Mouse (Mus musculus): Measurements from ENCODE around the gene Cutal. TPM values are rescaled to one million over a fixed set of nuclear protein-coding genes. Genes with fewer than 3 reads are reported as not detected.

Gene Cutal
- total RNA-seq, 2 experiments from 2014 or later: 0.48 to 1.2 TPM

GRCm38 (mm10) chr2:34914069-34914822, 40.0 kb downstream of the Cutal start:
- DNase-seq (ENCODE audit: low spot score in 2 of 2): peak; percentile 30 to 51

DNA sequence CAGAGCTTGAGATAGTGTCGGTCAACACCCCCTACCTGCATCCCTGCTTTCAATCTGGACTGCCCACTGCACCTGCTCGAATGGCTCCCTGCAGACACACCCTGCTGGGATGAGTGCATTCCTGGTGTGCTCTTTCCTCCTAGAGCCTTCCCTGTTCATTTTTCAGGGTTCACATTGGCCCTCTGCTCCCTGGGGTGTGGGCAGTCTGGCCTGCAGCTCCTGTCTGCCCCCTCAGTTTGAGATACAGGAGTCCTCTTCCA, 40.6 kb downstream of the Cutal start:
- no peak for DNase-seq (ENCODE audit: low spot score in 2 of 2)

GRCm38 (mm10) chr2:34915103-34915502, 40.9 kb downstream of the Cutal start:
- DNase-seq (ENCODE audit: low spot score in 2 of 2): no peak

- no peak for DNase-seq (ENCODE audit: low spot score in 2 of 2)
Observed at GRCm38 (mm10) chr2:34920144-34920543, 45.9 kb downstream of the Cutal start.

DNA sequence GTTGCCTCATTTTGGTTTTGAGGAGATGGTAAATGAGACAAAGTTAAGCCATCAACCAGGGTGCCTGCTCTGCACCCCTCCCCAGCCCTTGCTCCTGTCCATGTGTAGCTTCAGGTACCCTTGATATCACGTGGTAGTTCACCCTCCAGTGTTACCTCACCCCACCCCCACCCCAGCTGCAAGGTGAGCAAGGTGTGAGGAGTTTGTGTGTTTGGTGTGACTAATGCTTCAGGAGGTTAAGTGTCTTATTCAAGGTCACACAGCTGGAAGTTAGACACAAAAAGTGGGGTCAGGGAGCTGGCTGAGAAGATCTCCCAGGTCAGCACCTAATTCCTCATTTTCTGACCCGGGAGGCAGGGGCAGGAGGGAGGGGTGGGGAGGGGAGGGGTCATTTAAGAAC, 48.5 kb downstream of the Cutal start:
- DNase-seq (ENCODE audit: low spot score in 2 of 2): no peak

DNA sequence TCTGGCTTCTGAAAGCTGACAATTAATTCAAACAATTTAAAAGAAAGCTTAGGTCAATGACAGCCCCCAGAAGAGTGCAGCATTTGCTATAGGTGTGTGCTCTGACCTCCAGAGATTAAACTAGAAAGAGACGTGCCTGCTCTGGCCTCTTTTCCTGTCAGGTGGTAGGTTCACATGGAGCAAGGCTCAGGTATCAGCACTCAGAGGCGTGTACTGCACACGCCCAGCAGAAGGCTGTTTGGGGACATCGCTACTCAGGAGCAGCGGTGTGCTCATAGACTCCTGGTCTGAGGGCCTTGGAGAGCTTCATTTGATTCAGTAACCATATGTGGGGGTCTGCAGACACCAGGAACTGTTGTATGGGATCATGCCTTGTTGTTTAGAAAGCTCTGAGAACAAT, 53.1 kb downstream of the Cutal start:
- DNase-seq (ENCODE audit: low spot score in 2 of 2): no peak

- DNase-seq (ENCODE audit: low spot score in 2 of 2): no peak
Observed at GRCm38 (mm10) chr2:34937460-34937859, 63.3 kb downstream of the Cutal start.

DNA sequence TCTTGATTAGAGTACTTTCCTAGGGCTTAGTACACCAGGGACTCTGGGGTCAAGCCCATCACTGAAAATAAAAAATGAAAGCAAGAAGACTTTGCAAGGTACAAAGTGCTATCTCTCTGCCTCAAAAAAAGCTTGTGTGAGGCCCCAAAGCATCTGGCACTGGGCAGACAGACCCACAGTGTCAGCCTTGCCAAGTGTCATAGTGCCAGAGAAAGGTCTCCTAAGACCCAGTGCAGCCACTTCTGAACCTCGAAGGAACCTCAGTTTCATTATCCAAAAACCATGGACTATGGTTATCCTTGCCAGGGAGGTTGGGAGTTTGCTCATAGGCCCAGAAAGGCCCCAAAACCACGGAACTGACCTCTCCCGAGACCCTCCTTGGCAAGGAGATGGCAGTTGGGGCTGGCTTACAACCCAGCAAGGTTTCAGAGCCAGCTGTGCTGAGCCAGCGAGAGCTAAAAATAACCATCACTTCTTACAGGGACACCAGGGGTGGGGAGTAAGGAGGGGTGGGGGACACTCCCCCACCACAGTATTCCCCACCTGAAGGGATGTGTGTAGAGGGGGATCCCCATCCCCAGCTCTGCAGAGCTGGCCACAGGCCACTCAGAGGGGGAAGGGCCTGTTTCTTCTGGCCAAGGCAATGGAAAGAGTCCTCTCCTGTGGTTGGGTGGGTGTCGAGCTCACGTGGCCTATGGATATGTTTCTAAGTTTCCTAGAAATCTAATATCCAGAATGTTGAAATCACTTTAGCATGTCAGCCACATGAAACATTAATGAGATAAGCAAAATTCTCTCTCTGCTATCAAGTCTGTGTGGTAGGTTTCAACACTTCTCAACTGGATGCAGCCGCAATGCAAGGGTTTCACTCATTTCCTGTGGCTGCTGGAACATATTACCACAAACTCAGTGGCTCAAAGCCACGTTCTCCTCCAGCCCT, 64.3 kb downstream of the Cutal start:
- no peak for DNase-seq (ENCODE audit: low spot score in 2 of 2)

DNA sequence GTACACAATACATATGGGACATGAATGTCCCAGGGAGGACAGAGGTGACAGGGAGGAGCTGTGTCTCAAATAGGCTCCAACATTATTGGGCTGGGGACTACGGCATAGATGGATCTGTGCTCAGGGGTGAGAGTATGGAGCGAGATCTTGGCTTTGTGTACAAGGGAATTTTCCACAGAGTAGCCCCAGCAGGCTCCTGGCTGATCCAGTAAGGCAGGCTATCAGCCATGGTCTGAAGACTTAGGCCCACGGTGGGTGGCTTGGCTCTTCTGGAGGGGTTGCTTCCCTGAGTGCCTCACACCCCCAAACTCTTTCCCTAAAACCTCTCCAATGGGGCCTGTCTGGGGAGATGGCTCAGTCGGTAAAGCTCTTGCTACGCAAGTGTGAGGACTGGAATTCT, 66.0 kb downstream of the Cutal start:
- no peak for DNase-seq (ENCODE audit: low spot score in 2 of 2)

DNA sequence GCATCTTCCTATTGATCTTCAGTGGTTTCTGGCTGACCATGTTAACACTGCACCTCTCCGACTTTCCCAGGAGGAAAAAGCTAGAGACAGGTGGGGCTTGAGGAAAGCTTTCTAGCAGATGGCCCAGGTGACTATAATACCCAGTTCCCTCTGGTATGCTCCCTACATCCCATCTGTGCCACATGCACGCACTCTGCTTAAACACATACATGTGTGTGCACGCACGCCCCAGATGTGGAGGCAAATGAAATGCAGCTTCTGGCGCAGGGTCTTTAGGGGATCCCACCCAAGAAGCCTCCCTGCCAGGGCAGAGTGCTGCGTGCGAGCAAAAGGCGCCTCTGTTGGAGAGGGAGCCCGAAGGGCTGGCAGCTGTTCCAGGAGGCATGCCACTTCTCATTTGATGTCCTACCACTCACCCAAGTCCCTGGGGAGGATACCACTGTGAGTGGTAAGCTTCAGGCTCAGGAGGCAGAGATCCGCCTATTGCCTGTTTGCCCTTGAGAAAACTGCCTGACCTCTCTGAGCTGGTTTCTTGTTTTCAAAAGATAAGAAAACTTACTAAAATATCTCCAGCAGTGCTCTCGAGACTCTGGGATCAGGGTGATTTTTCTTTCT, 67.0 kb downstream of the Cutal start:
- DNase-seq (ENCODE audit: low spot score in 2 of 2): no peak

Other genes with a start within 250 kb of the Cutal start
- 100 to 1,000 TPM in 1 of 2 experiments, 10 to 100 TPM in 1; 99.5 to 103 TPM for gene Gapvd1, start 119.2 kb upstream of the Cutal start, total RNA-seq (2021)
- 100 to 1,000 TPM; 382 to 385 TPM for gene Hspa5, start 102.4 kb upstream of the Cutal start, total RNA-seq (2021)
- 10 to 100 TPM; 31.3 to 34.5 TPM for gene Rabepk, start 74.5 kb upstream of the Cutal start, total RNA-seq (2021)
- 10 to 100 TPM; 76.8 to 80.0 TPM for gene Fbxw2, start 48.1 kb upstream of the Cutal start, total RNA-seq (2021)
- gene Gm34653, start 41.4 kb upstream of the Cutal start, total RNA-seq (2021): not detected
- gene Psmd5, start 572 bp downstream of the Cutal start, total RNA-seq (2021): 10 to 100 TPM; 39.4 to 41.4 TPM
- gene Phf19, start 39.6 kb downstream of the Cutal start, total RNA-seq (2021): under 1 TPM; 0.87 to 0.99 TPM
- gene Traf1, start 87.4 kb downstream of the Cutal start, total RNA-seq (2021): 1 to 10 TPM; 4.5 to 6.2 TPM
- under 1 TPM in 1 of 2 experiments, not detected in 1; 0.41 TPM for gene Hc, start 187.0 kb downstream of the Cutal start, total RNA-seq (2021)
- gene AI182371, start 227.1 kb downstream of the Cutal start, total RNA-seq (2021): under 1 TPM in 1 of 2 experiments, not detected in 1; 0.25 TPM
- gene Cntrl, start 235.1 kb downstream of the Cutal start, total RNA-seq (2021): 1 to 10 TPM; 9.1 to 10.0 TPM

All from layer of hippocampus, adult 18-20 months (tissue).